Mouse (Mus musculus): Measurements from ENCODE around the gene Gm42688. TPM values are rescaled to one million over a fixed set of nuclear protein-coding genes. Genes with fewer than 3 reads are reported as not detected.

The Gm42688 gene
- polyA plus RNA-seq, 1 experiment = 4.2 TPM

DNA sequence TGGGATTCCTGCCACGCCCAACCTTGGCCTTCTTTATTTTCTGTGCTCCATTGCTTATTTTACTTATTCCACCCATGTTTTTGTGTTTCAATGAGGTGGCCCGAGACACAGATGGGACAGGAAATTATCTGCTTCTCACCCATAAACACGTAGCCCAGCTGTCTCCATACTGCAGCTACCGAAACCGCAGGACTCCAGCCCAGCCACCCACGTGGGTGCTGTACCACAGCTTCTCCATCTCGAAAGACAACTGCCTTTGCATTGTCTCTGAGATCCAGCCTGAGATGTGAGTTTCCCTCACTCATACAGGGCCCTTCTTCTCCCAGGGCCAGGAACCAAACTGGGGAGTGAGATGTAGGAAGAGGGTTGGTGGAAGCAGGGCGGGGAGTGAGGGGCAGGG lies 35.4 kb upstream of the Gm42688 start:
- H3K4me3 ChIP-seq (ENCODE audit: low read depth, low read length) = no peak overlapping the region
- no peak overlapping the region for H3K27ac ChIP-seq (ENCODE audit: insufficient read depth, low read depth, low read length)
- H3K4me1 ChIP-seq (ENCODE audit: control insufficient read depth, insufficient read depth, insufficient read length, low read length) = peaks cover 18% of the 10 kb centered on the region
- peaks cover 43% of the 10 kb centered on the region for H3K27me3 ChIP-seq (ENCODE audit: control insufficient read depth, insufficient read depth, low read length)
- H3K36me3 ChIP-seq (ENCODE audit: control insufficient read depth, insufficient read depth, low read length) = peaks cover 8% of the 10 kb centered on the region; the same call in 1 of the 2 replicates
- TF ChIP-seq CTCF (IDR thresholded peaks at IDR 0.05; ENCODE audit: extremely low read depth, insufficient read length, insufficient replicate concordance, low read depth, low read length) = no peak
- no peak for TF ChIP-seq POLR2A (IDR thresholded peaks at IDR 0.05; ENCODE audit: low read depth, low read length)
- WGBS = 68% methylated on average over 8 of the region's 8 CpGs

DNA sequence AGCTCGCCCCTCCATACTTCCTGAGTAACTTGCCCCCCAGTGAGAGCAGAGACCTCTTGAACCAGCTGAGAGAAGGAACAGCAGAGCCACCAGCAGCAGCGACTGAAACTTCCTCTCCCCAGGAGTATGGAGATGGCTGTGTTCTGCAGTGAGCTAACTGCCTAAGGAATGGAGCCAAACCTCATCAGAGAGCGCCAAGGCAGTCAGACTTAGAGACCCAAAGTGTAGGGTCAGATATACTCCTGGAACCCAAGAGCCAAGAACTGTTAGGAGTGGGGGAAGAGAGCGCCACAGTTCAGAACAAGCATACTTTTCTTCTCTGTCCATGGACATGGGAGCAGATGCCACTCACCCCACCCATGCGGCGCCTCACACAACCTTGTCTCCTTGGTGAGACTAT lies 35.0 kb upstream of the Gm42688 start:
- H3K36me3 ChIP-seq (ENCODE audit: control insufficient read depth, insufficient read depth, low read length) = peaks cover 8% of the 10 kb centered on the region; the same call in 1 of the 2 replicates
- H3K27ac ChIP-seq (ENCODE audit: insufficient read depth, low read depth, low read length) = no peak overlapping the region
- TF ChIP-seq CTCF (IDR thresholded peaks at IDR 0.05; ENCODE audit: extremely low read depth, insufficient read length, insufficient replicate concordance, low read depth, low read length) (no peak), POLR2A (IDR thresholded peaks at IDR 0.05; ENCODE audit: low read depth, low read length) (no peak)
- peaks cover 22% of the 10 kb centered on the region for H3K4me1 ChIP-seq (ENCODE audit: control insufficient read depth, insufficient read depth, insufficient read length, low read length)
- WGBS = 77% methylated on average over 6 of the region's 6 CpGs
- H3K4me3 ChIP-seq (ENCODE audit: low read depth, low read length) = no peak overlapping the region
- H3K27me3 ChIP-seq (ENCODE audit: control insufficient read depth, insufficient read depth, low read length) = peaks cover 47% of the 10 kb centered on the region

DNA sequence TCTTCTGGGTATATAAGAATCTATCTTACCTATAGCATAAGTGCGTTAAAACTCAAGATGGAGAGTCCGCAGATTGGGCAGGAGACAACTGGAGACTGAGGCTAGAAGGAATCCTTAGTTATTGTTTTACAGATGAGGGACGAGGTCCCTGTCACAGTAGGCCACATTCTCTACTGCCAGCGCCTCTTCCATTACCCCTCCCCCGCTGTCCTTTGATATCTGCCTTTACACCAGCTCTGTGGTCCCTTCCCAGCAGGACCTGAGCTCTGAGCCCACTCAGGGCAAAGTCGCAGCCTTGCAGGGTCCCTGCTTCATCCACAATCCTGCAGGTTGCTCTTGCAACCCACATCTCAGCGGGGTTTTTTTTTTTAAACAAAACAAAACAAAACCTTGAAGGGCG lies 33.2 kb upstream of the Gm42688 start:
- H3K4me1 ChIP-seq (ENCODE audit: control insufficient read depth, insufficient read depth, insufficient read length, low read length) = peaks cover 22% of the 10 kb centered on the region
- 31% methylated on average over 8 of the region's 8 CpGs for WGBS
- H3K4me3 ChIP-seq (ENCODE audit: low read depth, low read length) = peak overlapping the region; percentile 41
- peaks cover 62% of the 10 kb centered on the region for H3K27me3 ChIP-seq (ENCODE audit: control insufficient read depth, insufficient read depth, low read length)
- TF ChIP-seq POLR2A (IDR thresholded peaks at IDR 0.05; ENCODE audit: low read depth, low read length) = no peak
- no peak for TF ChIP-seq CTCF (IDR thresholded peaks at IDR 0.05; ENCODE audit: extremely low read depth, insufficient read length, insufficient replicate concordance, low read depth, low read length)
- H3K27ac ChIP-seq (ENCODE audit: insufficient read depth, low read depth, low read length) = no peak overlapping the region
- peaks cover 7% of the 10 kb centered on the region; the same call in 1 of the 2 replicates for H3K36me3 ChIP-seq (ENCODE audit: control insufficient read depth, insufficient read depth, low read length)

DNA sequence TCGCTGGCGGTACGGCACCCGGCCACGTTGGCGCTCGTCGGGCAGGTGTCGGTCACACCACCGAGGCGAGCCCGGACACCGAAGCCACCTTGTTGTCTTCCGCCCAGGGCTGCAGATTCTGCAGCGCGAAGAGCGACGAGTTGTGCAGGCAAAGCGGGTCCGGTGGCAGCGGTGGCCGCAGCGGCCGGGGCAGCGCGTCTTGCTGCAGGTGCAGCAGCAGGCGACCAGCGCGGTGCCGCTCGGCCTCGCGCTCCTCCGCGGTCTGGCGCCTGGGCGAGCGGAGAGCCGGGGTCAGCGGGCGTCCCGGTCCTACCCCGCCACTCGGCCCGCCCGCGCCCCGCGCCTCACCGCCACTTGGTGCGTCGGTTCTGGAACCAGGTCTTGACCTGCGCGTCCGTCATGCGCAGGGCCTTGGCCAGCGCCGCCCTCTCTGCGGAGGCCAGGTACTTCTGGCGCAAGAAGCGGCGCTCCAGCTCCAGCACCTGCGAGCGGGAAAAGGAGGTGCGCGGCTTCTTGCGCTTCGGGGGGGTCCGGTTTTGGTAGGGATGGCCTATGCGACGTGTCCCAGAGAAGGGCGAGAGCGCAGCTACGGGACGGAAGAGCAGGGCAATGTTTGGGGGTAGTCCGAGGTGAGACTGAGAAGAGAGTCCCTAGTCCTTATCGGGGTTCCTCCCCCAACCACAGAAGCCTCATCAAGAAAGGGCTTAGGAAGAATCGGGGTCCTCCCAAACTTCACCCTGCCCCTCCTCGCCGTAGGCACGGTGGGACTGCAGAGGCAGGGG lies 32.5 kb upstream of the Gm42688 start:
- Histone ChIP-seq H3K27me3 (ENCODE audit: control insufficient read depth, insufficient read depth, low read length) (peaks cover 62% of the 10 kb centered on the region), H3K27ac (ENCODE audit: insufficient read depth, low read depth, low read length) (no peak overlapping the region), H3K36me3 (ENCODE audit: control insufficient read depth, insufficient read depth, low read length) (peaks cover 7% of the 10 kb centered on the region; the same call in 1 of the 2 replicates), H3K4me1 (ENCODE audit: control insufficient read depth, insufficient read depth, insufficient read length, low read length) (peaks cover 22% of the 10 kb centered on the region), H3K4me3 (ENCODE audit: low read depth, low read length) (peak overlapping the region; percentile 41)
- TF ChIP-seq POLR2A (IDR thresholded peaks at IDR 0.05; ENCODE audit: low read depth, low read length) = no peak; the same call in 1 of the 2 replicates
- TF ChIP-seq CTCF (IDR thresholded peaks at IDR 0.05; ENCODE audit: extremely low read depth, insufficient read length, insufficient replicate concordance, low read depth, low read length) = no peak
- WGBS = 2% methylated on average over 81 of the region's 81 CpGs

DNA sequence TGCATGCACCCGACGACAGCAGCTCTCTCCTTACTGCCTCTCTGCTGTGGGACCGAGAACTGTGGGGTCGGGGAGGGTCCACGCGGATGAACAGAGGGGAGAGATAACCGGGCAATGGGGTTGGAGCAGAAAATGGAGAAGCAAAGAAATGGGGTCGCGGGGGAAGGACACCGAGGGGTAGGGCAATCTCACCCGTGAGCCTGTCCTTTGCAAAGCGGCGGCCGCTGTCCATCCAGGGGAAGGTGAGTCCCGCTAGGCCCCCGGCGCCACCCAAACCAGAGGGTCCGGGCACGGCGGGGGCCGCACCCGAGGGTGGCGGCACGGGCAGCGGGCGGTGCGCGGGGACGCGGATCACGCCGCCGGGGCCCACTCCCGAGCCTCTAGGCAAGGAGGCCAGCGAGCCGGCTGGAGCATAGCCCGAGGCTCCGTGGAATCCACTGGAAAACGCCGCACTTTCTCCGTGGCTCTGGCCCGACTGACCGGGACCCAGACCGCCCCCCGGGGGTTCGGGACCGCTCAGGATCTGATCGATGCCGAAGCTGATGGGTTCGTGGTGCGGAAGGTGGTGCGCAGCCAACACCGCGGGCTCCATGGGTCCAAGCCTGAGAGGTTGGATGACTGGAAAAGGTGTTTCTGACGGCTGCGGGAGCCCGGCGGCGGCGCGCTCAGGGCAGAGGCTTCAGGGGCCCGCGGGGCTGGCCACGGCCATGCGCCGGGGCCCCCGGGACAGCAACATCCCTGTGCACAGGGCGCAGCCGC lies 31.8 kb upstream of the Gm42688 start:
- peaks cover 62% of the 10 kb centered on the region for H3K27me3 ChIP-seq (ENCODE audit: control insufficient read depth, insufficient read depth, low read length)
- no peak overlapping the region for H3K27ac ChIP-seq (ENCODE audit: insufficient read depth, low read depth, low read length)
- peaks cover 7% of the 10 kb centered on the region; the same call in 1 of the 2 replicates for H3K36me3 ChIP-seq (ENCODE audit: control insufficient read depth, insufficient read depth, low read length)
- WGBS = 3% methylated on average over 69 of the region's 69 CpGs
- H3K4me1 ChIP-seq (ENCODE audit: control insufficient read depth, insufficient read depth, insufficient read length, low read length) = peaks cover 22% of the 10 kb centered on the region
- peak overlapping the region; percentile 41 for H3K4me3 ChIP-seq (ENCODE audit: low read depth, low read length)
- TF ChIP-seq CTCF (IDR thresholded peaks at IDR 0.05; ENCODE audit: extremely low read depth, insufficient read length, insufficient replicate concordance, low read depth, low read length) = no peak
- no peak for TF ChIP-seq POLR2A (IDR thresholded peaks at IDR 0.05; ENCODE audit: low read depth, low read length)

DNA sequence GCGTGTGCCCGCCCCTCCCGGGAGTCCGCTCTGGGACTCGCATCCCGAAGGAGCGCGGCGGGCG lies 31.3 kb upstream of the Gm42688 start, which contains the start of gene Tlx2:
Gene Tlx2 (minus strand): TSS at position 47 of the 64 bp plus-strand sequence.
- peaks cover 7% of the 10 kb centered on the region; the same call in 1 of the 2 replicates for H3K36me3 ChIP-seq (ENCODE audit: control insufficient read depth, insufficient read depth, low read length)
- H3K27ac ChIP-seq (ENCODE audit: insufficient read depth, low read depth, low read length) = no peak within 1 kb of the TSS
- WGBS = 2% methylated on average over 10 of the region's 10 CpGs
- H3K4me3 ChIP-seq (ENCODE audit: low read depth, low read length) = peak within 1 kb of the TSS; percentile 41
- TF ChIP-seq CTCF (IDR thresholded peaks at IDR 0.05; ENCODE audit: extremely low read depth, insufficient read length, insufficient replicate concordance, low read depth, low read length) (no peak), POLR2A (IDR thresholded peaks at IDR 0.05; ENCODE audit: low read depth, low read length) (no peak)
- peaks cover 58% of the 10 kb centered on the region for H3K27me3 ChIP-seq (ENCODE audit: control insufficient read depth, insufficient read depth, low read length)
- peaks cover 22% of the 10 kb centered on the region for H3K4me1 ChIP-seq (ENCODE audit: control insufficient read depth, insufficient read depth, insufficient read length, low read length)
